Mouse (Mus musculus) megakaryocyte-erythroid progenitor cell, adult 5-6 weeks (primary cell): ENCODE measurements at regions not wholly inside any gene's neighbourhood (a gene's known extent, or its start where the extent isn't known, plus 50 kb on each side); places are given as distances from the start of the nearest gene placed in this dataset.

ENCODE experiments used
- ATAC-seq: replicated peaks from 2 replicates; pipeline ENCODE4 v1.8.0; 2016; ENCODE audit warnings: mild to moderate bottlenecking, inconsistent platforms; ENCODE audit not compliant: severe bottlenecking, poor library complexity, low FRiP score, low TSS enrichment

- ATAC-seq: no peak
Measured at GRCm38 (mm10) chr8:103902516-103902915, 198.9 kb upstream of the Cdh5 start.

GRCm38 (mm10) chr8:103903635-103904034 is 197.8 kb upstream of the Cdh5 start:
- ATAC-seq: no peak

- no peak for ATAC-seq
Measured at GRCm38 (mm10) chr8:103907662-103908061, 193.8 kb upstream of the Cdh5 start.

- no peak for ATAC-seq
Measured at GRCm38 (mm10) chr8:103911287-103912015, 190.0 kb upstream of the Cdh5 start.

GRCm38 (mm10) chr8:103912983-103913926 is 188.2 kb upstream of the Cdh5 start:
- no peak for ATAC-seq

GRCm38 (mm10) chr8:103913927-103914640 is 187.3 kb upstream of the Cdh5 start:
- ATAC-seq: no peak

- no peak for ATAC-seq
Measured at GRCm38 (mm10) chr8:103919324-103919723, 182.1 kb upstream of the Cdh5 start.

- no peak for ATAC-seq
Measured at GRCm38 (mm10) chr8:103921621-103922020, 179.8 kb upstream of the Cdh5 start.

- ATAC-seq: no peak
Measured at GRCm38 (mm10) chr8:103922746-103923145, 178.7 kb upstream of the Cdh5 start.

- ATAC-seq: no peak
Measured at GRCm38 (mm10) chr8:103932681-103933080, 168.7 kb upstream of the Cdh5 start.

- no peak for ATAC-seq
Measured at GRCm38 (mm10) chr8:103936491-103936890, 164.9 kb upstream of the Cdh5 start.

GRCm38 (mm10) chr8:103938283-103939230 is 162.9 kb upstream of the Cdh5 start:
- ATAC-seq: no peak

- no peak for ATAC-seq
Measured at GRCm38 (mm10) chr8:103940958-103941532, 160.4 kb upstream of the Cdh5 start.

GRCm38 (mm10) chr8:103948474-103948873 is 153.0 kb upstream of the Cdh5 start:
- no peak for ATAC-seq

GRCm38 (mm10) chr8:103950460-103950859 is 151.0 kb upstream of the Cdh5 start:
- ATAC-seq: no peak

GRCm38 (mm10) chr8:103953586-103953985 is 147.8 kb upstream of the Cdh5 start:
- ATAC-seq: no peak

GRCm38 (mm10) chr8:103955568-103956260 is 145.7 kb upstream of the Cdh5 start:
- ATAC-seq: no peak

GRCm38 (mm10) chr8:103964293-103964918 is 137.0 kb upstream of the Cdh5 start:
- ATAC-seq: no peak
